Mouse (Mus musculus) thymus, adult 2 months (tissue): ENCODE measurements at regions not wholly inside any gene's neighbourhood (a gene's known extent, or its start where the extent isn't known, plus 50 kb on each side); places are given as distances from the start of the nearest gene placed in this dataset.

Source experiments
- CTCF ChIP-seq: fragments of 200-500 bp; IDR thresholded peaks from 2 replicates; pipeline ENCODE4 v1.5.1; 2012; ENCODE audit warnings: mild to moderate bottlenecking, control low read depth, low read length, moderate library complexity, borderline replicate concordance; ENCODE audit not compliant: control insufficient read depth, poor library complexity, insufficient read depth; ENCODE audit errors: extremely low read depth
- POLR2A ChIP-seq: fragments of 200-500 bp; IDR thresholded peaks from 2 replicates; pipeline ENCODE4 v1.6.1; 2012; ENCODE audit warnings: mild to moderate bottlenecking, low read length, control low read depth, moderate library complexity; ENCODE audit not compliant: control insufficient read depth, poor library complexity, insufficient read depth; ENCODE audit errors: extremely low read depth

DNA sequence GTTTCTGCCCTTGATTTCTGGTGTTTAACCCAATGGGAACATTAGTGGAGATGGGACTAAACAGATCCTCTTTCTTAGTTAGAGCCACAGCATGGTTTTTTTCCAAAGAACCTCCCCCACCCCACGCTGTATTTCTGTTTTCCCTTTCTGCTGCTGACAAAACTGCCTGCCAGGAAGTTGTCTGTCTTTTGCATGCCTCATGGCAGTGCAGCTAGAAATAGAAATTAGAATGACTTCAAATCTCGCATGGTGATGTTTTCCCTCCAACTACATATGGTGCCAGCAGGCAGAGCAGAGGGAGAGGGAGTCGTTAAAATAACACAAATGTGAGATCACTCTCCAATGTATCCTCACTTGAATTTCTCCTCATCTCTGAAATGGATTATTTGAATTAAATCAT, 101.0 kb upstream of the Ankrd55 start:
- TF ChIP-seq POLR2A (no peak), CTCF (no peak)
